Mouse (Mus musculus) limb, embryonic 10.5 days (tissue): Measurements from ENCODE around the gene Mtss1l. TPM values are rescaled to one million over a fixed set of nuclear protein-coding genes. Genes with fewer than 3 reads are reported as not detected.

Experiments used
- DNase-seq: peaks from one replicate; pipeline ENCODE4 v3.0.0-alpha.2; 2017; ENCODE audit warnings: low spot score
- H3K27ac ChIP-seq: fragments of 300-500 bp; sonication (generic); 2 replicates; pipeline ENCODE4 v1.5.1; 2016; ENCODE audit warnings: mild to moderate bottlenecking
- H3K27me3 ChIP-seq: fragments of 300-500 bp; sonication (generic); 2 replicates; pipeline ENCODE4 v1.6.1; 2016; ENCODE audit warnings: low read depth, mild to moderate bottlenecking; ENCODE audit not compliant: poor library complexity, severe bottlenecking
- H3K36me3 ChIP-seq: fragments of 300-500 bp; sonication (generic); 2 replicates; pipeline ENCODE4 v1.6.1; 2016; ENCODE audit warnings: mild to moderate bottlenecking, moderate library complexity
- H3K4me1 ChIP-seq: fragments of 300-500 bp; sonication (generic); 2 replicates; pipeline ENCODE4 v1.6.1; 2016
- H3K4me3 ChIP-seq: fragments of 300-500 bp; sonication (generic); 2 replicates; pipeline ENCODE4 v1.5.1; 2016; ENCODE audit warnings: mild to moderate bottlenecking, moderate library complexity
- H3K9me3 ChIP-seq: fragments of 300-500 bp; sonication (generic); replicated peaks from 2 replicates; pipeline ENCODE4 v1.6.1; 2016; ENCODE audit warnings: mild to moderate bottlenecking
- WGBS: fragments of 180-500 bp; shearing (Covaris S2); methylation state at CpG from one replicate; pipeline ENCODE4 v1.1.7; 2016; 5-methylcytosine and 5-hydroxymethylcytosine counted together
- polyA plus RNA-seq: library from polyadenylated mRNA; unstranded; fragments of >200 nt; fragmentation: Nextera tagmentation; extraction: Ambion mirVana; gene quantifications from 2 replicates; pipeline ENCODE4 v1.2.1, GENCODE M21; 2016

Gene Mtss1l
- polyA plus RNA-seq, 1 experiment from 2014 or later, result 8.8 TPM

GRCm38 (mm10) chr8:110751490-110751889, 30.2 kb downstream of the Mtss1l start:
- Histone ChIP-seq H3K4me3 (no peak overlapping the region), H3K27me3 (no peaks in the 10 kb centered on the region), H3K27ac (no peak overlapping the region), H3K36me3 (no peaks in the 10 kb centered on the region), H3K9me3 (no peaks in the 10 kb centered on the region), H3K4me1 (peaks cover 9% of the 10 kb centered on the region)
- DNase-seq, result no peak
- 83% methylated on average over 5 of the region's 5 CpGs for WGBS

GRCm38 (mm10) chr8:110754713-110755112, 33.4 kb downstream of the Mtss1l start:
- Histone ChIP-seq H3K36me3 (no peaks in the 10 kb centered on the region), H3K27me3 (no peaks in the 10 kb centered on the region), H3K9me3 (no peaks in the 10 kb centered on the region), H3K4me3 (no peak overlapping the region), H3K4me1 (peaks cover 9% of the 10 kb centered on the region), H3K27ac (0 out of 2 replicates have a peak overlapping the region, but pooled peaks have one; percentile 14)
- no peak for DNase-seq
- 56% methylated on average over 4 of the region's 4 CpGs for WGBS

GRCm38 (mm10) chr8:110755511-110756170, 34.4 kb downstream of the Mtss1l start:
- WGBS, result 66% methylated on average over 15 of the region's 15 CpGs
- H3K36me3 ChIP-seq, result no peaks in the 10 kb centered on the region

GRCm38 (mm10) chr8:110756196-110756595, 34.9 kb downstream of the Mtss1l start:
- 77% methylated on average over 5 of the region's 5 CpGs for WGBS
- H3K27me3 ChIP-seq, result no peaks in the 10 kb centered on the region
- H3K4me3 ChIP-seq, result no peak overlapping the region
- H3K27ac ChIP-seq, result no peak overlapping the region
- H3K4me1 ChIP-seq, result peaks cover 9% of the 10 kb centered on the region
- no peak for DNase-seq
- no peaks in the 10 kb centered on the region for H3K36me3 ChIP-seq
- no peaks in the 10 kb centered on the region for H3K9me3 ChIP-seq

More at GRCm38 (mm10) chr8:110755511-110756170, 34.4 kb downstream of the Mtss1l start:
- no peak for DNase-seq
- Histone ChIP-seq H3K27ac (no peak overlapping the region), H3K27me3 (no peaks in the 10 kb centered on the region), H3K4me3 (no peak overlapping the region), H3K9me3 (no peaks in the 10 kb centered on the region), H3K4me1 (peaks cover 9% of the 10 kb centered on the region)

GRCm38 (mm10) chr8:110760280-110760940, 39.1 kb downstream of the Mtss1l start:
- WGBS, result 70% methylated on average over 7 of the region's 7 CpGs
- H3K27me3 ChIP-seq, result no peaks in the 10 kb centered on the region
- no peaks in the 10 kb centered on the region for H3K4me1 ChIP-seq
- DNase-seq, result no peak
- H3K36me3 ChIP-seq, result no peaks in the 10 kb centered on the region
- H3K9me3 ChIP-seq, result no peaks in the 10 kb centered on the region
- no peak overlapping the region for H3K27ac ChIP-seq
- no peak overlapping the region for H3K4me3 ChIP-seq

- DNase-seq, result no peak
- Histone ChIP-seq H3K4me3 (no peak overlapping the region), H3K27ac (no peak overlapping the region), H3K4me1 (no peaks in the 10 kb centered on the region), H3K9me3 (no peaks in the 10 kb centered on the region), H3K27me3 (no peaks in the 10 kb centered on the region), H3K36me3 (no peaks in the 10 kb centered on the region)
- WGBS, result 64% methylated on average over 5 of the region's 5 CpGs
These were observed 39.9 kb downstream of the Mtss1l start for GRCm38 (mm10) chr8:110761185-110761584.

- no peaks in the 10 kb centered on the region for H3K4me1 ChIP-seq
- no peak overlapping the region for H3K27ac ChIP-seq
- H3K36me3 ChIP-seq, result no peaks in the 10 kb centered on the region
- DNase-seq, result no peak
- no peak overlapping the region for H3K4me3 ChIP-seq
- no peaks in the 10 kb centered on the region for H3K9me3 ChIP-seq
- WGBS, result 79% methylated on average over 6 of the region's 6 CpGs
- H3K27me3 ChIP-seq, result no peaks in the 10 kb centered on the region
These were observed 40.7 kb downstream of the Mtss1l start for GRCm38 (mm10) chr8:110761988-110762387.

- no peak for DNase-seq
- no peaks in the 10 kb centered on the region for H3K4me1 ChIP-seq
These were observed 43.4 kb downstream of the Mtss1l start for GRCm38 (mm10) chr8:110764671-110765070.

GRCm38 (mm10) chr8:110767261-110767660, 46.0 kb downstream of the Mtss1l start:
- Histone ChIP-seq H3K27me3 (no peaks in the 10 kb centered on the region), H3K9me3 (no peaks in the 10 kb centered on the region), H3K4me3 (no peak overlapping the region), H3K4me1 (no peaks in the 10 kb centered on the region), H3K36me3 (no peaks in the 10 kb centered on the region), H3K27ac (no peak overlapping the region)
- no peak for DNase-seq
- 87% methylated on average over 6 of the region's 6 CpGs for WGBS

More at GRCm38 (mm10) chr8:110764671-110765070, 43.4 kb downstream of the Mtss1l start:
- WGBS, result 88% methylated on average over 3 of the region's 3 CpGs
- Histone ChIP-seq H3K27ac (no peak overlapping the region), H3K36me3 (no peaks in the 10 kb centered on the region), H3K4me3 (no peak overlapping the region), H3K9me3 (no peaks in the 10 kb centered on the region), H3K27me3 (no peaks in the 10 kb centered on the region)

GRCm38 (mm10) chr8:110772452-110772851, 51.2 kb downstream of the Mtss1l start:
- Histone ChIP-seq H3K9me3 (no peaks in the 10 kb centered on the region), H3K36me3 (no peaks in the 10 kb centered on the region), H3K4me3 (no peak overlapping the region), H3K27me3 (no peaks in the 10 kb centered on the region), H3K4me1 (no peaks in the 10 kb centered on the region), H3K27ac (no peak overlapping the region)
- 88% methylated on average over 7 of the region's 7 CpGs for WGBS
- no peak for DNase-seq

GRCm38 (mm10) chr8:110774047-110774446, 52.8 kb downstream of the Mtss1l start:
- Histone ChIP-seq H3K36me3 (no peaks in the 10 kb centered on the region), H3K27ac (no peak overlapping the region), H3K4me1 (no peaks in the 10 kb centered on the region), H3K27me3 (no peaks in the 10 kb centered on the region), H3K4me3 (no peak overlapping the region), H3K9me3 (no peaks in the 10 kb centered on the region)
- 86% methylated on average over 3 of the region's 3 CpGs for WGBS
- no peak for DNase-seq

- Histone ChIP-seq H3K9me3 (no peaks in the 10 kb centered on the region), H3K36me3 (no peaks in the 10 kb centered on the region), H3K4me1 (no peaks in the 10 kb centered on the region), H3K27ac (no peak overlapping the region), H3K27me3 (no peaks in the 10 kb centered on the region), H3K4me3 (no peak overlapping the region)
- no peak for DNase-seq
- WGBS, result 87% methylated on average over 6 of the region's 6 CpGs
These were observed 53.4 kb downstream of the Mtss1l start for GRCm38 (mm10) chr8:110774725-110775124.

GRCm38 (mm10) chr8:110775316-110775715, 54.0 kb downstream of the Mtss1l start:
- Histone ChIP-seq H3K27me3 (no peaks in the 10 kb centered on the region), H3K9me3 (no peaks in the 10 kb centered on the region), H3K36me3 (no peaks in the 10 kb centered on the region), H3K4me1 (no peaks in the 10 kb centered on the region), H3K4me3 (no peak overlapping the region), H3K27ac (no peak overlapping the region)
- DNase-seq, result no peak
- 72% methylated on average over 8 of the region's 8 CpGs for WGBS
